Mouse (Mus musculus) spleen, adult 18-20 months (tissue): Measurements from ENCODE around the gene Rnf32.

Source experiments
- DNase-seq, 2 experiments: peaks; one replicate each; pipeline ENCODE4 v3.0.0; 2022; ENCODE audit warnings: mixed read lengths in 2 of 2

Rnf32 gene

GRCm38 (mm10) chr5:29195570-29196263, at the start of gene Rnf32:
Gene Rnf32, plus strand, starts transcription at chr5:29195992.
- DNase-seq = peak; percentile 12 to 36

- DNase-seq = no peak
Measured at GRCm38 (mm10) chr5:29150146-29150545, 45.6 kb upstream of the Rnf32 start.

DNA sequence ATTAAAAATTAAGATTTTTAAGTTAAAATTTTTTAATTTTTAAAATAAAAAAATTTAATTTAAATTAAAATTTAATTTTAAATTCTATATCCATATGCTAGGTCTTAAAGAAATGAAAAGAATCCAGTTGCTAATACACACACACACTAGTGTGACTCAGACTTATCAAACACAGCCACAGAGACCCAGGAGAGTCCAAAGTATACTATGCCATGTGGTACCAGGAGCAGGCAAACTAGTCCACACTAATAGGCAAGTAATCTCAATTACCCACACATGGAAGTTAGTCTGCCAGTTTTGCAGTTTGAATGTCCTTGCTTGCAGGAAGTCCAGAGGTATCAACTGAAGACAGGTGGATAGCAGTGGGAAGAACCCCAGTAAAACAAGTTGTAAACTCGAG, 35.9 kb upstream of the Rnf32 start:
- DNase-seq = no peak

DNA sequence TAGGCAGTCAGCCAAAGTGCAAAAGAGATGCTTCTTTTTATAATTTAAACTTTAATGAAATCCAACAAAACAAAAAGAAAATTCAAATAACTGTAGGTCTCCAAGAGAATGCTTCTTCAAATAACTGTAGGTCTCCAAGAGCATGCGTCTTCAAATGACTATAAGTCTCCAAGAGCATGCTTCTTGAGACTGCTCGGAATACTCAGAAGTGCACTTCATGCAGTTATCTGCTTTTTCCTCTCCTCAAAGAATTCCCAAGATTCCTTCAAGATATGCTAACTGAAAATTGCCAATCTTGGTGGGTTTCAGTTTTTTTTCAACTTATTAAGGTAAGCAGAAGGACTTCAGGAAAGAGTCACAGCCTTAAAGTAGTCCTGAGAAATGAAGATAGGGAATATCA, 28.8 kb upstream of the Rnf32 start:
- DNase-seq = no peak

- no peak for DNase-seq
Measured at GRCm38 (mm10) chr5:29170193-29170592, 25.6 kb upstream of the Rnf32 start.

GRCm38 (mm10) chr5:29171165-29171564, 24.6 kb upstream of the Rnf32 start:
- no peak for DNase-seq

- no peak for DNase-seq
Measured at GRCm38 (mm10) chr5:29186798-29187197, 9.0 kb upstream of the Rnf32 start.

- DNase-seq = no peak
Measured at GRCm38 (mm10) chr5:29195231-29195569, 592 bp upstream of the Rnf32 start.

DNA sequence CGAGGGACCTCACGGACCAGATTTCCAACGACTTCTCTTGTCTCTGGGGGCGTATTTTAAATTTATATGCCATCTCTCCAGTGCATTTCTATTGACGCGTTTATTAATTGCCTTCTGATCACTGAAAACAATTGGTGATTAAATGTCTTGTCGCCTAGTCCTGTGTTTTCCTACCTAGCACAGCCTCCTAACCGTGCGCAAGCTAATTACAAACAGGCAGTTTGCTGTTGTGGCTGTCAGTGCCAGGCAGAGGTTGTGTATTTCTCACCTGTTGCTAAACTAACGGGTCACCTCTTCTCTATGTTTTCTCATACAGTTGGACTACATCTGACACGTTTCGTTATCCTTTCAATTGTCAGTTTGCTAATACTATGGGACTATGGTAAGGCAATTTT, 469 bp downstream of the Rnf32 start:
- no peak for DNase-seq

- DNase-seq = no peak
Measured at GRCm38 (mm10) chr5:29197187-29197586, 1.4 kb downstream of the Rnf32 start.

DNA sequence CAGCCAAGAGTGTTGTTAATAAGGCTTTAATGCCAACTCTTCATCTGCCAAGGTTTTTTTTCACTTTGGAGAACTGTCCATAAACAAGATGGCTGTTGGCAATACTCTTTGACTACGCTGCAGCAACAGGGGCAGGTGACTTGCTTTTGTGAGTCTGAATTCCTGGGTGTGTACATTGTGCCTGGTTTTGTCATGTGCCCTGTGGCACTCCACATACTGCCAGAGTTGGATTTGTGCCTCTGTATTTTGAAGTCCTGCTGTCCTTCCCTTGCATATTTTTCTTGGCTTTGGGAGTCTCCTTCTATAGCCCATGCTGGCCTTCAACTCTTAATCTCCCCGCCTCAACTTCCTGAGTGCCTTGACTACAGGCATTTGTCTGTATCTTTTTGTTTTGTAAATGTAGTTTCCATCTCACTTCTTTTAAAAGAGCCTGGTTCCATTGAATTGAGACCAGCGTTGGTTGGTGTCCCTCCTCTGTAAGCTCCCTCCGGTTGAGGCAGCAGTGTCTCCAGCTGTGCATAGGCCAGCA, 3.2 kb downstream of the Rnf32 start:
- DNase-seq = no peak

- no peak for DNase-seq
Measured at GRCm38 (mm10) chr5:29199868-29200267, 4.1 kb downstream of the Rnf32 start.

DNA sequence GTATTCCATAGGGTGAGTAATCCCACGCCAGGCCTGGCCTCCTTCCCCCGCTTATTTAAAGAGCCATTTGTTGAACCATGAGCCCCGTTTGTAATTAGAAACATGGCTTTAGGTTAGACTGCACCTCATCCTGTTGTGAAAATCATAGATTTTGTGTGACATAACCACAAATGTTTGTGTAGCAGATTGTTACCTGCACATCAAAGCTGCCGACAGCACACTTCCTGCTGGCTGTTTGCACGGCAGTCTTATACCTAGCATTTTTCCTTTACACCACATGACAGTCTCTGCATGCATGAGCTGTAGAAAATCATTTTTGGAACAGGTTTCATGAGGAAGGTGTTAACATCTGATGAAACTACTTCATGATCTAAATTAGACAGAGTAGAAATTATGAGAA, 9.9 kb downstream of the Rnf32 start:
- DNase-seq = no peak

GRCm38 (mm10) chr5:29211980-29212555, 16.3 kb downstream of the Rnf32 start:
- DNase-seq = no peak

DNA sequence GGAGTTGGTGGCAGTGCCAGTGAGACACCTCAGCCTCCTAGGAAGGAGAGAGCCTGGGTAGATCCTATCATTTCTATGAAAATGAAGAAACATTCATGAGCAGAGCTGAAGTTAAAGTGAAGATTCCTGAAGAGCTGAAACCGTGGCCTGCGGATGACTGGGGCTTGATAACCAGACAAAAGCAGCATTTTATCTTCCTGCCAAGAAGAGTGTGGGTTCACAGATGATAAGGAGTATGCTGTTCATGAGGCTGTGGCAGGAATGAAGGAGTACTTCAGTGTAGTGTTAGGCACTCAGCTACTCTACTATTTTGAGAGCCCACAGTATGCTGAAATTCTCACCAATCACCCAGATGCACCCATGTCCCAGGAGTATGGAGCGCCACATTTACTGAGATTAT, 22.2 kb downstream of the Rnf32 start:
- DNase-seq = no peak

DNA sequence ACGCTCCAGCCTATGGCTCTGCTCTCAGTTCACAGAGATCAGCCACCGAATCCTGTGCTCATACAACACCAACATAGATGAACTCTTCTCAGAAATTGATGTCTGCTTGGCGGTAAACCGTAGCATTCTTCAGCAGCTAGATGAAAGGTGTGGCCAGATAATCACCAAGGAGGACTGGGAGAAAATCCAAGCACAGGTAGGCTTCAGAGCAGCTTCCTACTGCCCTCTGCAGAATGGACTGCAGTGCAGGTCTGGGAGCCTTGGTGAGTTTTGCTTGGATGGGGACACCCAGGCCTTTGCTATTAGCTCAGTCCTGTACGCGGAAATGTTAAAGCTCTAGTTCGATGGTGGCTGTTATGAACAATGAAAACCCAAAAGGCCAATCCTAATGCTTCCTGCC, 28.3 kb downstream of the Rnf32 start:
- no peak for DNase-seq

DNA sequence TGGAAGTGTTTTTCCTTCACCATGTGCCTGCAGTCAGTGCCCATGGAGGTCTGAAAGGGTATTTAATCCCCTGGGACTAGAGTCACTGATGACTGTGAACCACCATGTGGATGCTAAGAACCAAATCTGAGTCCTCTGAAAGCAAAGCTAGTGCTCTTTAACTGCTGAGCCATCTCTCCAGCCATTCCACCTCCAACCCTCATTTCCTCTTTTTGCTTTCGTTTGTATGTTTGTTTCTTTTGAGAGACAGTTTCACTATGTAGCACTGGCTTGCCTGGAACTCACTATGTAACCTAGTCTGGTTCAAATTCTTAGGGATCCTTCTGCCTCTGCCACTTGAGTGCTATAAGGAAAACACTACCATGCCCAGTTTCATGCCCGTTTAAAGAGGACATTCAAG, 34.7 kb downstream of the Rnf32 start:
- no peak for DNase-seq

DNA sequence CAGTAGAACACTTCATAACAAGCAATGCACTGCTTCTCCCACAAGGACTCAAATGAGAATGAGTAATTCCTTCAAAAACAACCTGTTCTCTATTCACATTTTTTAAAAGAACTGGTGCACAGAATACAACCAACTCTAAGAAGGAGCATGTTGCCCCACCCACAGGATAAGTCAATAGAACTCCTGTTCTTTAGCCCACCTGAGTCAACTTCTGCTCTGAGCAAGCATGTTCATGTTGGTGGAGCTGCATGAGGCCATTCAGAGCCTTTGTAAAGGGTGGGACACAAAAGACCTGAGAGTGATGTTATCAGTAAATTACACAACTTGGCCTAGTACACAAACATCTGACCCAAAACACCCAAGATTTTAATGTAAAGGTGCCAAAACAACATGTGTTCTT, 42.6 kb downstream of the Rnf32 start:
- no peak for DNase-seq

- no peak for DNase-seq
Measured at GRCm38 (mm10) chr5:29244769-29245168, 49.0 kb downstream of the Rnf32 start.

DNA sequence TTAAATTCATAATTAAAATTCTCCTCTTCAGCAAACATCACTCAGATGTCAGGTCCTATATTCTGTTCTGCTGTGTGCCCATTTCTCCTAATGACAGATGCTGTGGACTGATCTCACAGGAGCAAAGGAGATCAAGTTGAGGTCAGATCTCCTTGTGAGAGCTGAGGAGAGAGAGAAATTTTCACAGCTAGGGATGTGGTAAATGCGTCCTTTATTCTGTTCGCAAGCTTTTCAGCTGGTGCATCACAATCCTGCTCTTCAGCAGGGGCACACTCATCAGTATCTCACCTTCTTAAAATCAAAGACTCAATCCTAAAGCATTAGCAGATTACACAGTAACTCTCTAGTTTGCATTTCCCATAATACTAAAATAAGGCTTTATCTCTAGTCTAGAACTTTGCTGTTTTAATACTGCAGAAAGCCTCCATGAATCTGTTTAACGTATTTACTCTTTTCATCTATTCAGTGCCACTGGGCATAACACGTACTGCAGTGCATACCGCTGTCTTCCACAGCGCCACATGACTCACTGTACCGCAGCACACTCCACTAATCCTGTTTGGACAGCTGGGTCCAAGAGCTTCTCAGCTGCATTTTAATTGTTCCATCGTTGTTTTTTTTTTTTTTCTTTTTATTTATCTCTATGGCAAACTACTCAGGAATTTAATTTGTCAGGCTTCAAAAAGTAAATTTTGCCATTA, 55.2 kb downstream of the Rnf32 start:
- DNase-seq = no peak

DNA sequence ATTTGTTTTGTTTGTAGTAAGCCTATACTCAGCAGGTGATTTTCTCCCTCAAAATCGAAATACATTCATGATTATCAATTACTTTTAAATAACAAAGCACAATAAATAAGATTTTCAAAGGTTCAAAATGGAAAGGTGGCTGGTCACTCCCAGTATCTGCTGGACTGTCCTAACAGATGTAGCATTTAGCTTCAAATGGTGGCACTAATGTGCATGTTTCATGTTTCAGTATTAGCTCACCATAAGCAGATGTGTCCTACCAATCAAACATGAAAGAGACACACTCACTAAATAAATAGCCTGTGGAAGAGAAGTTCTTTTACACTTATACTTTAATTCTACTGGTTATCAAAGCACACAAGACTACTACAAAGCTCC, 55.7 kb downstream of the Rnf32 start:
- no peak for DNase-seq

DNA sequence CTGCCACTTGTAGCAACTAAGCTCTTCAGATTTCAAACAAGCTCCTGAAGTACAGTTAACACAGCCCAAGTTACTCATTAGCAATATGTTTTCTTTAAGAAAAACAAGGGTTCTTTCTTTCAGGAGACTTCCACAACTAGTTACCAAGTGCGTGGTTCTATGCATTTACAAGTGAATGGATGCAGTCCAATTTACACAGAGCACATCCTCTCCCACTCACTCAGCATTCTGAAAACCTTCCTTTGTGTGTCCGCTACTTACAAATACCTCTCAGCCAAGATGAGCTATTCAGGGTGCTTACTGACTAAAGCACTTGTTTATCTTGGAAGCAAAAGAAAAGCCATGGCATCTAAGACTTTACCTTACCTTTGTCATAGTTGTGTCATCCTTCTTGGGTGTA, 58.1 kb downstream of the Rnf32 start:
- no peak for DNase-seq

DNA sequence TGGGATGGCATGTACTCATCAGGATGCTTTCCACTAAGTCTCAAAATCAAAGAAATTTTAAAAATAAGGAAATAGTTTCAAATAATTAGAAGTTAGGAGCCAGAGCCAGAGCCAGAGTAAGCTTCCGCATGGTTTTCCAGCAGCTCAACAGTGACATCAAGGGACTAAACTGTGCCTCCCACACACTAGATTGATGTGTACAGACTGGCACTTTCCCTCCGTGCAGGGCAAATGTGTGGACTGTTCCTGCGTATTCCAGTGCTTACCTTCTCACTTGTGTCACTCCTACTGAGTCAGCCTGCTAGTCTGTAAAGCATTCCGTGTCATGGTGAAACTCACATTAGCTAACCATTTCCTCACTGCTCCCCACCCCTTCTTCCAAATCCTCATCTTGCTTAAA, 75.1 kb downstream of the Rnf32 start:
- DNase-seq = no peak

GRCm38 (mm10) chr5:29273426-29273825, 77.6 kb downstream of the Rnf32 start:
- no peak for DNase-seq
